ENCODE assay signal across 8 mouse cellular contexts in genomic region chr15:77245418-77246365, GRCm38 (mm10).
DNase-seq lines count a peak whose midpoint lies in the region; ATAC-seq and TF ChIP-seq lines count a peak whose summit lies in the region.

No protein-coding gene starts in this region.

- H3K4me3 ChIP-seq in embryonic facial prominence, embryonic 10.5 days, result peak overlapping the region; percentile 45
- peak overlapping the region; percentile 4 for H3K4me3 ChIP-seq in heart, embryonic 12.5 days
- H3K4me3 ChIP-seq in liver, postnatal 0 days (ENCODE audit: low read depth, low read length), result no peak overlapping the region

- no peak for TF ChIP-seq EP300 in liver, postnatal 0 days (IDR thresholded peaks at IDR 0.05; ENCODE audit: low read depth)

- peak overlapping the region; percentile 63 for H3K4me2 ChIP-seq in heart, embryonic 12.5 days
- H3K4me2 ChIP-seq in liver, postnatal 0 days (ENCODE audit: low read depth, low read length), result no peak overlapping the region

- peaks cover 67% of the 10 kb centered on the region for H3K4me1 ChIP-seq in embryonic facial prominence, embryonic 10.5 days
- peaks cover 34% of the 10 kb centered on the region for H3K4me1 ChIP-seq in heart, embryonic 12.5 days (replicated peaks)
- H3K4me1 ChIP-seq in liver, postnatal 0 days (ENCODE audit: insufficient read depth), result peaks cover 24% of the 10 kb centered on the region

- DNase-seq in adrenal gland, adult (ENCODE audit: inconsistent age in 2 of 2, low spot score in 1 of 2), result peak; percentile 46 to 69
- DNase-seq in adrenal gland, adult 18-20 months (ENCODE audit: low spot score in 2 of 2), result no peak
- peak; percentile 79 for DNase-seq in embryonic facial prominence, embryonic 10.5 days (ENCODE audit: low spot score)
- peak; percentile 69 for DNase-seq in kidney, postnatal 14 days
- no peak for DNase-seq in liver, postnatal 0 days
- peak; percentile 94 for DNase-seq in right cerebral cortex, adult 18-20 months
- DNase-seq in urinary bladder, postnatal 14 days (ENCODE audit: low spot score), result no peak

- H3K9ac ChIP-seq in heart, embryonic 12.5 days, result peak overlapping the region; percentile 45; the same call in 1 of the 2 replicates
- no peak overlapping the region for H3K9ac ChIP-seq in liver, postnatal 0 days (replicated peaks)

- WGBS in embryonic facial prominence, embryonic 10.5 days, result 18% methylated on average over 11 of the region's 11 CpGs
- WGBS in heart, embryonic 12.5 days, result 9% methylated on average over 11 of the region's 11 CpGs
- WGBS in liver, postnatal 0 days (ENCODE audit: insufficient replicate concordance), result 23% methylated on average over 11 of the region's 11 CpGs

- no peaks in the 10 kb centered on the region for H3K36me3 ChIP-seq in embryonic facial prominence, embryonic 10.5 days (replicated peaks)
- H3K36me3 ChIP-seq in heart, embryonic 12.5 days, result no peaks in the 10 kb centered on the region; the same call in 1 of the 2 replicates
- no peaks in the 10 kb centered on the region for H3K36me3 ChIP-seq in liver, postnatal 0 days (replicated peaks; ENCODE audit: insufficient read depth, low read length)

- TF ChIP-seq CTCF in liver, postnatal 0 days (IDR thresholded peaks at IDR 0.05; ENCODE audit: low read depth), result no peak

- no peaks in the 10 kb centered on the region for H3K27me3 ChIP-seq in embryonic facial prominence, embryonic 10.5 days (replicated peaks; ENCODE audit: low read depth, poor library complexity, severe bottlenecking)
- H3K27me3 ChIP-seq in heart, embryonic 12.5 days (replicated peaks), result no peaks in the 10 kb centered on the region
- no peaks in the 10 kb centered on the region for H3K27me3 ChIP-seq in liver, postnatal 0 days (ENCODE audit: insufficient read depth, low read length)

- peak overlapping the region; percentile 62 for H3K27ac ChIP-seq in embryonic facial prominence, embryonic 10.5 days (replicated peaks)
- H3K27ac ChIP-seq in heart, embryonic 12.5 days (ENCODE audit: poor library complexity, severe bottlenecking), result peak overlapping the region; percentile 67
- H3K27ac ChIP-seq in liver, postnatal 0 days (ENCODE audit: low read depth), result peak overlapping the region; percentile 55; the same call in 1 of the 2 replicates

- peak; percentile 85 for ATAC-seq in heart, embryonic 12.5 days (ENCODE audit: insufficient number of reproducible peaks, low FRiP score)
- ATAC-seq in liver, postnatal 0 days, result no peak

- H3K9me3 ChIP-seq in embryonic facial prominence, embryonic 10.5 days, result no peaks in the 10 kb centered on the region
- H3K9me3 ChIP-seq in heart, embryonic 12.5 days (replicated peaks), result no peaks in the 10 kb centered on the region
- no peaks in the 10 kb centered on the region for H3K9me3 ChIP-seq in liver, postnatal 0 days (ENCODE audit: low read length)

Comparison
In these comparisons a context has a peak if more than half of its experiments do, and no peak if none do; other contexts are left out.
1. DNase-seq: peak in adrenal gland, adult (2 of 2), embryonic facial prominence, embryonic 10.5 days (single experiment), kidney, postnatal 14 days (single experiment) and right cerebral cortex, adult 18-20 months (single experiment); none in adrenal gland, adult 18-20 months (0 of 2), liver, postnatal 0 days (single experiment) and urinary bladder, postnatal 14 days (single experiment).
2. Peak in every context shown above with its lines, with median percentiles within 50 percentile points of each other: H3K27ac ChIP-seq.